Mouse (Mus musculus) liver, embryonic 14.5 days (tissue): Measurements from ENCODE around the gene Zfyve16.

Experiments
- CTCF ChIP-seq: IDR thresholded peaks from 2 replicates; pipeline ENCODE4 v1.5.1; 2016; ENCODE audit warnings: antibody characterized with exemption, low read depth, control low read depth
- EP300 ChIP-seq: IDR thresholded peaks from 2 replicates; pipeline ENCODE4 v1.6.1; 2016; ENCODE audit warnings: antibody characterized with exemption, low read depth

- no peak for TF ChIP-seq CTCF
- no peak for TF ChIP-seq EP300
These were observed 26.6 kb upstream of the Zfyve16 start for GRCm38 (mm10) chr13:92557229-92557628.
